Mouse (Mus musculus) stomach, embryonic 16.5 days (tissue): Measurements from ENCODE around the gene Ndufs2. TPM values are rescaled to one million over a fixed set of nuclear protein-coding genes. Genes with fewer than 3 reads are reported as not detected.

Source experiments
- ATAC-seq: fragments of 200-750 bp; cut with Nextera tagmentation; 2 replicates; pipeline ENCODE4 v1.8.0; 2017; ENCODE audit warnings: moderate number of reproducible peaks, moderate TSS enrichment; ENCODE audit not compliant: insufficient read depth, low FRiP score
- H3K27ac ChIP-seq: fragments of 300-500 bp; sonication (generic); 2 replicates; pipeline ENCODE4 v1.5.1; 2014; ENCODE audit warnings: low read length
- H3K27me3 ChIP-seq: fragments of 300-500 bp; sonication (generic); 2 replicates; pipeline ENCODE4 v1.6.1; 2014; ENCODE audit warnings: low read length, control low read depth, mixed read lengths; ENCODE audit not compliant: control insufficient read depth, insufficient read depth
- H3K36me3 ChIP-seq: fragments of 300-500 bp; sonication (generic); 2 replicates; pipeline ENCODE4 v1.6.1; 2014; ENCODE audit warnings: low read length; ENCODE audit not compliant: control insufficient read depth, insufficient read depth
- H3K4me1 ChIP-seq: fragments of 300-500 bp; sonication (generic); 2 replicates; pipeline ENCODE4 v1.6.1; 2014; ENCODE audit warnings: low read length, control low read depth, mixed read lengths; ENCODE audit not compliant: control insufficient read depth, insufficient read depth
- H3K4me2 ChIP-seq: fragments of 300-500 bp; sonication (generic); 2 replicates; pipeline ENCODE4 v1.6.1; 2014; ENCODE audit warnings: low read depth, low read length, mixed read lengths
- H3K4me3 ChIP-seq: fragments of 300-500 bp; sonication (generic); replicated peaks from 2 replicates; pipeline ENCODE4 v1.5.1; 2014; ENCODE audit warnings: mild to moderate bottlenecking, low read length
- H3K9ac ChIP-seq: fragments of 300-500 bp; sonication (generic); 2 replicates; pipeline ENCODE4 v1.6.1; 2014; ENCODE audit warnings: low read length
- H3K9me3 ChIP-seq: fragments of 300-500 bp; sonication (generic); replicated peaks from 2 replicates; pipeline ENCODE4 v1.6.1; 2016; ENCODE audit warnings: low read length, control low read depth; ENCODE audit not compliant: control insufficient read depth
- WGBS: fragments of 180-500 bp; shearing (Covaris S2); extraction: QIAGEN DNeasy Blood & Tissue Kit; methylation state at CpG from one replicate; pipeline ENCODE4 v1.1.7; 2014; 5-methylcytosine and 5-hydroxymethylcytosine counted together
- polyA plus RNA-seq: library from polyadenylated mRNA; unstranded; fragments of >200 nt; fragmentation: Nextera tagmentation; extraction: Ambion mirVana; gene quantifications from 2 replicates; pipeline ENCODE4 v1.2.1, GENCODE M21; 2015

The Ndufs2 gene
- polyA plus RNA-seq, 1 experiment from 2014 or later = 260 TPM

- ATAC-seq = no peak
- Histone ChIP-seq H3K27ac (no peak overlapping the region), H3K4me2 (no peak overlapping the region), H3K27me3 (no peaks in the 10 kb centered on the region), H3K9ac (no peak overlapping the region), H3K36me3 (peaks cover 36% of the 10 kb centered on the region), H3K4me1 (peaks cover 7% of the 10 kb centered on the region), H3K4me3 (no peak overlapping the region), H3K9me3 (no peaks in the 10 kb centered on the region)
- WGBS = 92% methylated on average over 10 of the region's 10 CpGs
Observed at GRCm38 (mm10) chr1:171240911-171241310, 10.3 kb downstream of the Ndufs2 start.

GRCm38 (mm10) chr1:171239992-171240744 is 11.0 kb downstream of the Ndufs2 start:
- Histone ChIP-seq H3K4me3 (no peak overlapping the region), H3K4me1 (0 out of 2 replicates have a peak, but pooled peaks cover 2% of the 10 kb centered on the region), H3K9ac (no peak overlapping the region), H3K27me3 (no peaks in the 10 kb centered on the region), H3K4me2 (no peak overlapping the region), H3K27ac (no peak overlapping the region), H3K36me3 (peaks cover 37% of the 10 kb centered on the region), H3K9me3 (no peaks in the 10 kb centered on the region)
- ATAC-seq = no peak
- 58% methylated on average over 15 of the region's 15 CpGs for WGBS

- Histone ChIP-seq H3K27ac (no peak overlapping the region), H3K4me2 (no peak overlapping the region), H3K36me3 (peaks cover 41% of the 10 kb centered on the region), H3K9ac (no peak overlapping the region), H3K27me3 (no peaks in the 10 kb centered on the region), H3K9me3 (no peaks in the 10 kb centered on the region), H3K4me3 (no peak overlapping the region), H3K4me1 (0 out of 2 replicates have a peak, but pooled peaks cover 2% of the 10 kb centered on the region)
- WGBS = 70% methylated on average over 14 of the region's 14 CpGs
- no peak for ATAC-seq
Observed at GRCm38 (mm10) chr1:171238463-171238862, 12.7 kb downstream of the Ndufs2 start.

DNA sequence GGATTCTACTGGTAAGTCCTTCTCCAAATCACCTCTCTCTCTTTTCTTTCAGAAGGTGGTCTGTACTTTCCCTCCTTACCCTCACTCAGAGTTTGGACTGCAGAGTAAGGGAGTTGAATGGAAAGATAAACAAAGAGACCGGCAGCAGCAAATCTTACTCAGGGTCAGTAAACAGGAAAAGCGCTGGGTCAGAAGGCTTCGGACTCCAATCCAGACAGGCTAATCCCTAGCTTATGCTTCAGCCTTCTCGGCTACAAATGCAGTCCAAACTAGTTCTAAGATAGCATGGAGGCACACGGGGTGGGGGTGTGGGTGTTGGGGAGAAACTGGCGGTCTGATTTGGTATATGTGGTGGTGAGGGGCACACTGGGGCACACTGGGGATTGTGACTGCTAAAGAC is 13.8 kb downstream of the Ndufs2 start:
- Histone ChIP-seq H3K9ac (no peak overlapping the region; the same call in 1 of the 2 replicates), H3K36me3 (peaks cover 38% of the 10 kb centered on the region), H3K27ac (no peak overlapping the region), H3K4me3 (no peak overlapping the region), H3K27me3 (no peaks in the 10 kb centered on the region), H3K4me1 (0 out of 2 replicates have a peak, but pooled peaks cover 2% of the 10 kb centered on the region), H3K9me3 (no peaks in the 10 kb centered on the region), H3K4me2 (no peak overlapping the region)
- 58% methylated on average over 6 of the region's 6 CpGs for WGBS
- ATAC-seq = no peak; the same call in 1 of the 2 replicates

GRCm38 (mm10) chr1:171235791-171236190 is 15.4 kb downstream of the Ndufs2 start:
- Histone ChIP-seq H3K4me3 (no peak overlapping the region), H3K36me3 (peaks cover 37% of the 10 kb centered on the region)
- 76% methylated on average over 4 of the region's 4 CpGs for WGBS

GRCm38 (mm10) chr1:171234538-171234937 is 16.6 kb downstream of the Ndufs2 start:
- 90% methylated on average over 4 of the region's 4 CpGs for WGBS

More at GRCm38 (mm10) chr1:171235791-171236190, 15.4 kb downstream of the Ndufs2 start:
- Histone ChIP-seq H3K27ac (no peak overlapping the region), H3K4me1 (0 out of 2 replicates have a peak, but pooled peaks cover 2% of the 10 kb centered on the region), H3K9ac (no peak overlapping the region), H3K4me2 (no peak overlapping the region), H3K9me3 (no peaks in the 10 kb centered on the region), H3K27me3 (no peaks in the 10 kb centered on the region)
- ATAC-seq = no peak

GRCm38 (mm10) chr1:171234126-171234525 is 17.1 kb downstream of the Ndufs2 start, which contains the start of gene Fcer1g:
Gene Fcer1g, minus strand, starts transcription at chr1:171234365.
- peaks cover 36% of the 10 kb centered on the region for H3K36me3 ChIP-seq
- no peak within 1 kb of the TSS; the same call in 1 of the 2 replicates for H3K27ac ChIP-seq
- H3K27me3 ChIP-seq = no peaks in the 10 kb centered on the region
- peak within 1 kb of the TSS; percentile 16 for H3K4me3 ChIP-seq
- H3K4me1 ChIP-seq = no peaks in the 10 kb centered on the region
- no peak within 1 kb of the TSS for H3K9ac ChIP-seq
- 84% methylated on average over 14 of the region's 14 CpGs for WGBS
- no peaks in the 10 kb centered on the region for H3K9me3 ChIP-seq
- ATAC-seq = no peak
- no peak within 1 kb of the TSS for H3K4me2 ChIP-seq

More at GRCm38 (mm10) chr1:171234538-171234937, 16.6 kb downstream of the Ndufs2 start:
- Histone ChIP-seq H3K27ac (no peak overlapping the region), H3K9ac (no peak overlapping the region), H3K4me3 (no peak overlapping the region), H3K9me3 (no peaks in the 10 kb centered on the region), H3K36me3 (peaks cover 36% of the 10 kb centered on the region), H3K27me3 (no peaks in the 10 kb centered on the region), H3K4me2 (no peak overlapping the region), H3K4me1 (no peaks in the 10 kb centered on the region)
- no peak for ATAC-seq

GRCm38 (mm10) chr1:171232800-171233730 is 18.1 kb downstream of the Ndufs2 start:
- Histone ChIP-seq H3K9ac (no peak overlapping the region), H3K4me3 (peak overlapping the region; percentile 16), H3K27ac (no peak overlapping the region; the same call in 1 of the 2 replicates), H3K4me2 (no peak overlapping the region), H3K4me1 (no peaks in the 10 kb centered on the region), H3K36me3 (peaks cover 30% of the 10 kb centered on the region), H3K9me3 (no peaks in the 10 kb centered on the region), H3K27me3 (no peaks in the 10 kb centered on the region)
- ATAC-seq = no peak
- 79% methylated on average over 12 of the region's 12 CpGs for WGBS
